Mouse (Mus musculus) thymus, adult 18-20 months (tissue): Measurements from ENCODE around the gene Mid1.
"Not testable (repeated sequence)": the region's sequence is repeated elsewhere in the genome, so short reads cannot be mapped to it uniquely, and the experiment has no call there.

Experiments
- DNase-seq, 2 experiments: peaks; one replicate each; pipeline ENCODE4 v3.0.0; 2022; ENCODE audit warnings: mixed read lengths in 2 of 2

Mid1 gene

GRCm38 (mm10) chrX:169973806-169974205 is 288.8 kb downstream of the Mid1 start:
- peak in 1 of 2 experiments; percentile 9 for DNase-seq

GRCm38 (mm10) chrX:169974456-169974855 is 289.5 kb downstream of the Mid1 start:
- peak in 1 of 2 experiments; percentile 10 for DNase-seq

GRCm38 (mm10) chrX:169974974-169975373 is 290.0 kb downstream of the Mid1 start:
- peak in 1 of 2 experiments; percentile 30 for DNase-seq

GRCm38 (mm10) chrX:169975681-169976131 is 290.7 kb downstream of the Mid1 start:
- peak in 1 of 2 experiments; percentile 20 for DNase-seq

GRCm38 (mm10) chrX:169976340-169976739 is 291.3 kb downstream of the Mid1 start:
- DNase-seq = peak in 1 of 2 experiments; percentile 8

GRCm38 (mm10) chrX:169977856-169978435 is 292.9 kb downstream of the Mid1 start:
- not testable (repeated sequence) for DNase-seq

- peak in 1 of 2 experiments; percentile 80 for DNase-seq
Measured at GRCm38 (mm10) chrX:169978436-169979381, 293.7 kb downstream of the Mid1 start.

GRCm38 (mm10) chrX:169979461-169980202 is 294.6 kb downstream of the Mid1 start:
- peak in 1 of 2 experiments; percentile 38 for DNase-seq

GRCm38 (mm10) chrX:169980203-169980556 is 295.2 kb downstream of the Mid1 start:
- peak in 1 of 2 experiments; percentile 18 for DNase-seq

- peak in 1 of 2 experiments; percentile 49 for DNase-seq
Measured at GRCm38 (mm10) chrX:169980809-169981289, 295.9 kb downstream of the Mid1 start.

GRCm38 (mm10) chrX:169981761-169982181 is 296.8 kb downstream of the Mid1 start:
- DNase-seq = peak in 1 of 2 experiments; percentile 71

GRCm38 (mm10) chrX:169982606-169983400 is 297.8 kb downstream of the Mid1 start:
- DNase-seq = peak in 1 of 2 experiments; percentile 40

GRCm38 (mm10) chrX:169983401-169984165 is 298.6 kb downstream of the Mid1 start:
- DNase-seq = peak in 1 of 2 experiments; percentile 53

GRCm38 (mm10) chrX:169984331-169984730 is 299.3 kb downstream of the Mid1 start:
- peak in 1 of 2 experiments; percentile 18 for DNase-seq

- peak in 1 of 2 experiments; percentile 67 for DNase-seq
Measured at GRCm38 (mm10) chrX:169984853-169985252, 299.9 kb downstream of the Mid1 start.

- peak in 1 of 2 experiments; percentile 81 for DNase-seq
Measured at GRCm38 (mm10) chrX:169985796-169986195, 300.8 kb downstream of the Mid1 start.

- DNase-seq = peak; percentile 71 to 95
Measured at GRCm38 (mm10) chrX:169986519-169987367, 301.7 kb downstream of the Mid1 start.

- DNase-seq = peak in 1 of 2 experiments; percentile 90
Measured at GRCm38 (mm10) chrX:169987368-169987837, 302.4 kb downstream of the Mid1 start.

GRCm38 (mm10) chrX:169988571-169989218 is 303.7 kb downstream of the Mid1 start:
- DNase-seq = peak in 1 of 2 experiments; percentile 88
